Mouse (Mus musculus) liver, adult 2 months (tissue): ENCODE data around the gene Cdk6.

Experiments used
- CTCF ChIP-seq: fragments of 200-500 bp; IDR thresholded peaks from 2 replicates; pipeline ENCODE4 v1.5.1; 2011; ENCODE audit warnings: low read depth, low read length, control low read depth
- POLR2A ChIP-seq: fragments of 200-500 bp; IDR thresholded peaks from 2 replicates; pipeline ENCODE4 v1.6.1; 2011; ENCODE audit warnings: low read length, control low read depth; ENCODE audit not compliant: insufficient read depth; ENCODE audit errors: extremely low read depth

DNA sequence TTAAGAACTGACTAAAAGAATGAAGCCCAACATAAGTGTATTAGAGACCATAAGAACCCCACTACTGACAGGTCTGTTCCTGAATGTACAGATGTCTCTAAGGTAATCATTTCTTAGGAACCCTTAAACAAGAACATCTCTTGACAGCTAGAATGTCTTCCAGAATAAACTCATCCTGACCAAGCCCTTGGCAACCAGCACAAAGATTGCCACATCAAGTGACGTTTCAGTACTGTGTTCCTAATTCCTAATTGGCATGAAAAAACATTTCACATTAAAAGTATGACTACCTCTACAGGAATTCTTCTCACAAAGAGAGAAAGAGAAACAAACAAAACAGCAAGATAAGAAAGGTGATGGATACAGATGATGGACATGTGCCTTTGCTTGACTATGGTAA, 31.7 kb upstream of the Cdk6 start:
- no peak for TF ChIP-seq CTCF
- no peak for TF ChIP-seq POLR2A
